Mouse (Mus musculus) kidney, adult 2 months (tissue): ENCODE results near the gene Pcnx2. TPM values are rescaled to one million over a fixed set of nuclear protein-coding genes. Genes with fewer than 3 reads are reported as not detected.

Experiments
- DNase-seq: peaks from one replicate; pipeline ENCODE4 v3.0.0; 2021
- H3K27ac ChIP-seq: fragments of 200-500 bp; 2 replicates; pipeline ENCODE4 v1.5.1; 2012; ENCODE audit warnings: low read depth, low read length, control low read depth, inconsistent platforms; ENCODE audit not compliant: insufficient read depth
- H3K27me3 ChIP-seq: fragments of 200-500 bp; replicated peaks from 2 replicates; pipeline ENCODE4 v1.6.1; 2012; ENCODE audit warnings: mild to moderate bottlenecking, moderate library complexity, low read length, inconsistent platforms; ENCODE audit not compliant: control insufficient read depth, insufficient read depth
- H3K36me3 ChIP-seq: fragments of 200-500 bp; 2 replicates; pipeline ENCODE4 v1.6.1; 2012; ENCODE audit warnings: mild to moderate bottlenecking, moderate library complexity, low read length, inconsistent platforms; ENCODE audit not compliant: control insufficient read depth, insufficient read depth
- H3K4me1 ChIP-seq: fragments of 200-500 bp; 2 replicates; pipeline ENCODE4 v1.6.1; 2011; ENCODE audit warnings: low read length; ENCODE audit not compliant: control insufficient read depth, insufficient read depth
- H3K4me3 ChIP-seq: fragments of 200-500 bp; 2 replicates; pipeline ENCODE4 v1.5.1; 2011; ENCODE audit warnings: mild to moderate bottlenecking, low read depth, low read length, control low read depth; ENCODE audit not compliant: insufficient read depth
- CTCF ChIP-seq: fragments of 200-500 bp; conservative IDR thresholded peaks from 2 replicates; pipeline ENCODE4 v1.5.1; 2011; ENCODE audit warnings: low read depth, mild to moderate bottlenecking, control low read depth, low read length, moderate library complexity, mixed read lengths; ENCODE audit not compliant: insufficient read depth, insufficient read length
- POLR2A ChIP-seq: fragments of 200-500 bp; IDR thresholded peaks from one replicate; pipeline ENCODE4 v1.6.1; 2011; ENCODE audit warnings: low read depth, low read length, control low read depth
- WGBS: fragments of 180-500 bp; shearing (Covaris S2); methylation state at CpG from one replicate; pipeline ENCODE4 v1.1.7; 2018; 5-methylcytosine and 5-hydroxymethylcytosine counted together
- polyA plus RNA-seq: library from polyadenylated mRNA; depleted of rRNA; stranded (reverse); fragments of >200 nt; gene quantifications from 2 replicates; pipeline ENCODE4 v1.2.3, GENCODE M21; 2012

The Pcnx2 gene
- polyA plus RNA-seq, 1 experiment, result 0.20 TPM

DNA sequence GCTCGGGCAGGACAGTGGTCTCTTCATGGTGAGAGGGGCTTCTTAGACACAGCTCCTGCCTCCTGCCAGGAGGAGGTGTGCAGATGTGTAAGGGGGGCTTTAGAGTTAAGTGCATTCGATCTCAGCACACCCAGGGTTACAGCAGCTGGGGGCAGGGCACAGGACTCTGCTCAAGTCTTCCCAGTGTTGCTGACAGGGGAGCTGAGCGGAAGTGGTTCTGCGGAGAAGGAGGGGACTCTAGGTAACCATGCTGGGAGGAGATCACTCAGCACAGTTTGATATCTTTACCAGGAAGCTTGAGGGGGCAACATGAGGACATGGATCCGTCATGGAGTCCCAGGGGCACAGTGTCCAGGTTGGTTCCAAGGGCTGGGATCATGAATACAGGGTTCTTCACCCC, 156.7 kb downstream of the Pcnx2 start:
- H3K27ac ChIP-seq, result no peak overlapping the region

DNA sequence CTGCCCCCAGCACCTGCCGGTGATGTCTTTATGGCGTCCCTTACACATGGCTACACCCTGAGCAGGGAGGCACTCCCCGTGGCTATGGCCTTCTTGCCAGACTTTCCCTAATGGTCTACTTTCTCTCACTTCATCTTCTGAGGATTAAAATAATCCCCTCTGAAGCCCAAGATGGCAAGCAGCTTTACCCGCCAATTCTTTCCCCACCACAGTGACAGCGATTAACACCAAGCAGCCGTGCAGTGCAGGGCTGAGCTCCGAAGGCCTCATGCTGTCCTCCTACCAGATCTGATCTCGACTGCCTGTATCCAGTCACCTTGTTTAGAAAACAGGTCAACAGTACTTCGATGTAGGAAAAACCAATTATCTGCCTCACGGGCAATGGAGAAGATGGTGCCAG, 157.5 kb downstream of the Pcnx2 start:
- no peaks in the 10 kb centered on the region for H3K4me1 ChIP-seq
- H3K27ac ChIP-seq, result no peak overlapping the region
- TF ChIP-seq CTCF (no peak), POLR2A (no peak)
- no peaks in the 10 kb centered on the region for H3K36me3 ChIP-seq
- 81% methylated on average over 10 of the region's 10 CpGs for WGBS
- no peak for DNase-seq
- no peaks in the 10 kb centered on the region for H3K27me3 ChIP-seq
- no peak overlapping the region for H3K4me3 ChIP-seq

More for the DNA sequence above, 156.7 kb downstream of the Pcnx2 start:
- no peaks in the 10 kb centered on the region for H3K4me1 ChIP-seq
- 86% methylated on average over 5 of the region's 5 CpGs for WGBS
- H3K27me3 ChIP-seq, result no peaks in the 10 kb centered on the region
- H3K36me3 ChIP-seq, result no peaks in the 10 kb centered on the region
- TF ChIP-seq CTCF, result no peak
- no peak for TF ChIP-seq POLR2A
- H3K4me3 ChIP-seq, result no peak overlapping the region
- no peak for DNase-seq

DNA sequence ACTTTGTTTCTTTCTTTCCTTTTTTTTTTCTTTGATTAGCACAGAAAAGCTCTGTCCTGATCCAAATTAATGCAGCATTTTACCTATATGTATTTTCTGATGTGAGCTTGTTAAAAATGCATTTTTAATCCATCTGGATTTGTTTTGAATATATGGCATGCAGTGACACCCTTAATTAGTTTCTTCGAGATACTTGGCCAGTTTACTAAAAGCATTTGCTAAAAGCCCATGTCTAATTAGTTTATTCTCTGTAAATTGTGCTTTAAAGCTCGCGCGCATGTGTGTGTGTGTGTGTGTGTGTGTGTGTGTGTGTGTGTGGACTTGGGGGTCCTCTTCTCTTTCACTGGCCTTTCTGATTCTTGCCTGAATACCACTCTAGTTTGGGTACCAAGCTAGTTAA, 159.2 kb downstream of the Pcnx2 start:
- no peaks in the 10 kb centered on the region for H3K36me3 ChIP-seq
- TF ChIP-seq POLR2A, result no peak
- no peak for TF ChIP-seq CTCF
- H3K27ac ChIP-seq, result no peak overlapping the region
- no peak for DNase-seq
- H3K4me3 ChIP-seq, result no peak overlapping the region
- H3K4me1 ChIP-seq, result 0 out of 2 replicates have a peak, but pooled peaks cover 3% of the 10 kb centered on the region
- WGBS, result 94% methylated on average over 4 of the region's 4 CpGs
- H3K27me3 ChIP-seq, result no peaks in the 10 kb centered on the region

DNA sequence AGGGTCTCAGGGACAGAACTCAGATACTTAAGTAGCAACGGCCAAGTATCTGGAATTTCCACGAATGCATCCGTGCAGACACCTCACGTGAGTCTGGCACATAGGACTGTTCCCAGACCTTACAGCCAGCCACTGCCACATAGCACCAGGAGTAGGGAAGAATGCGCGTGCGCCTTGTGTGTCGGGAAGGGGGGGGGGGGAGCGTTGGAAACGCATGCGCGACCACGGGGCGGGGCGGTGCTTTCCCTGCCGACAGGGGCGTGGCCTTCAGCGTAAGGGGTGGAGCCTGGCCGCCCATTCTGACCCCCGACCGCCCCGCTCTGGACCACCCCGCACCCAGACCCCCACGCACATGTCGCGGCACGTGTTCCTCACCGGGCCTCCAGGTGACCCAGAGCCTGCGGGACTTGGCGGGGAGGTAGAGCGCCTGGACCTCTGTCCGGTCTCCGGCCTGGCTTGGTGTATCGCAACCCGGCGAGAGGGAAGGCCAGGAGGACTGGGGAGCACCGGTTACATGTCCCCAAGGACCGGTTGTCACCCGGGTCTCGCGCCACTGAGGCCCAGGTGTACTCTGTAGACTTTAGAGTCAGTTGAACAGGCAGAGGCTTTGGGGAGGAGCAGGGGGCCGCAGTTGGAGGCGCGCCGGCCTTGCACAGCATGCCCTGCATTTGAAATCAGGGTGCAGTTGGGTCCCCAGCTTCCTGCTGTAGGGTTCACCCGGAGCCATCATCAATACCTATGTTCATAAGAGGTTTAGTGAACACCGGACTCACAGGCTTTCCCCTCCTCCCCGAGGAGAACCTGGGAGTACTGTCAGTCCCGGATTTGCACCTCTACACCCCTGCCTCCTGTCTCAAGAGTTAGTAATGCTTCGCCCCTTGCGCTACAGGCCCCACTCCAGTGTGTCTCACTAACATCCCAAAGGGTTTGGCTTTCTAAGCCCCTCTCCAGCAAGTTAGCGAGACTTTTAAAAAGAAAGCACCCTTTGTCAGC, 163.9 kb downstream of the Pcnx2 start:
- Histone ChIP-seq H3K4me3 (peak overlapping the region; percentile 83), H3K36me3 (no peaks in the 10 kb centered on the region), H3K27me3 (no peaks in the 10 kb centered on the region), H3K27ac (peak overlapping the region; percentile 34; the same call in 1 of the 2 replicates), H3K4me1 (0 out of 2 replicates have a peak, but pooled peaks cover 3% of the 10 kb centered on the region)
- TF ChIP-seq CTCF (no peak), POLR2A (no peak)
- 6% methylated on average over 52 of the region's 52 CpGs for WGBS
- DNase-seq, result peak; percentile 90

DNA sequence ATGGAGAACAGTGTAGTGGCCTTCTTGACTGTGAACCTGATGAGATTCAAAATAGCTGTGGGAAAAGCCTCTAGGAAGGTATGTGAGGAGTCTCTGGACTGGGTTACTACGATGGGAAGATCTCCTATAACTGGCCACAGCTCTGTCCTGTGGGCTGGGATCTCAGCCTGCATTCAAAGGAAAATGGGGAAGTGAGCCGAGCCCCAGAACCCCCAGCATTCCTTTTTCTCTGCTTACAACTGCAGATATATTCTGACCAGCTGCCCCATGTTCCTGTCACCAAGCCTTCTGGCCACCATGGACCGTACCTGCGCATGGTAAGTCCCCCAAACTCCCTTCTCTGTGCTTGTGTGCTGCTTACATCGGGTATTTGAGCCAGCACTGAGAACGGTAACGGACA, 168.4 kb downstream of the Pcnx2 start, which contains the start of gene Ntpcr:
Gene Ntpcr (plus strand): TSS at position 218 of the 400 bp plus-strand sequence.
- H3K27ac ChIP-seq, result no peak within 1 kb of the TSS
- TF ChIP-seq CTCF (no peak), POLR2A (no peak)
- DNase-seq, result no peak
- no peak within 1 kb of the TSS for H3K4me3 ChIP-seq
- H3K4me1 ChIP-seq, result 0 out of 2 replicates have a peak, but pooled peaks cover 2% of the 10 kb centered on the region
- 73% methylated on average over 7 of the region's 7 CpGs for WGBS
- no peaks in the 10 kb centered on the region for H3K36me3 ChIP-seq
- no peaks in the 10 kb centered on the region for H3K27me3 ChIP-seq

DNA sequence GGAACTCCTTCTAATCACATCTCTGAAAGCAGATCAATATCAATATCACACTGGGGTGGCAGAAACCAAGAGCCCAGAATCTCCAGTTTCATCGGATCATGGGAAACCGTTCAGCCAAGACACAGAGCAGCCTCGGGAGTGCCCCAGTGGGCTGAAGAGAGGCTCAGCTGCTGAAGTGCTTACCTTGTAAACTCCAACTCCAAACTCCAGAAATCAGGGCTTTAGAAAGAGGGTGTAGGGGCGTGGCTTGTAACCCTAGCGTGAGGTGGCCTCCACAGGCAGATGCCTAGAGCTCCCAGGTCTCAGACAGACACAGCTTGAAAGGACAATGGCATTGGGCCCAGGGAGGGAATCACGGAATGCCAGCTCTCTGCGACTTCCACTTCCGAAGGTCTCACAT, 170.3 kb downstream of the Pcnx2 start:
- Histone ChIP-seq H3K27me3 (no peaks in the 10 kb centered on the region), H3K4me3 (no peak overlapping the region), H3K36me3 (no peaks in the 10 kb centered on the region), H3K27ac (no peak overlapping the region), H3K4me1 (no peaks in the 10 kb centered on the region)
- TF ChIP-seq CTCF (no peak), POLR2A (no peak)
- 62% methylated on average over 8 of the region's 8 CpGs for WGBS
- DNase-seq, result no peak

DNA sequence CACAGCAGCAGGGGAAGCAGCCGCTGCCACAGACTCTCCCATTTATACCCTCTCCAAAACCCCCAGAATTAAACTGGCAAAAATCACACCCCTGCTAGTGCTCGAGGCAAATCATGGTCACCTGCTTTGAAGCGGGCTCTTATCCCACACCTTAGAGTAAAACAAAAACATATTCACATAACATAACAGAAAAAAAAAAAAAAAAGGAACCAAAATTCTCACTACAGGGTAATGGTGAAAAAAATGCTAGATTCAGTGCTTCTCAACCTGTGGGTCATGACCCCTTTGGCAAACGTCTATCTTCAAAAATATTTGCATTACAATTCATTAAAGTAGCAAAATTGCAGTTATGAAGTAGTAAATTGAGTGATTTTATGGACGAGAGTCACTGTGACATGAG, 171.1 kb downstream of the Pcnx2 start:
- Histone ChIP-seq H3K27me3 (no peaks in the 10 kb centered on the region), H3K27ac (no peak overlapping the region), H3K4me1 (no peaks in the 10 kb centered on the region), H3K36me3 (no peaks in the 10 kb centered on the region), H3K4me3 (no peak overlapping the region)
- 77% methylated on average over 5 of the region's 5 CpGs for WGBS
- DNase-seq, result no peak
- TF ChIP-seq CTCF, result no peak
- no peak for TF ChIP-seq POLR2A
